Mouse (Mus musculus) stomach, postnatal 0 days (tissue): ENCODE measurements around the gene Ptk6. TPM values are rescaled to one million over a fixed set of nuclear protein-coding genes. Genes with fewer than 3 reads are reported as not detected.

ENCODE experiments used
- ATAC-seq: fragments of 200-750 bp; cut with Nextera tagmentation; 2 replicates; pipeline ENCODE4 v1.8.0; 2017; ENCODE audit not compliant: low FRiP score, low TSS enrichment
- DNase-seq: peaks from one replicate; pipeline ENCODE4 v3.0.0-alpha.2; 2016; ENCODE audit warnings: low spot score
- H3K27ac ChIP-seq: fragments of 300-500 bp; sonication (generic); replicated peaks from 2 replicates; pipeline ENCODE4 v1.5.1; 2014; ENCODE audit warnings: mild to moderate bottlenecking, control low read depth
- H3K27me3 ChIP-seq: fragments of 300-500 bp; sonication (generic); 2 replicates; pipeline ENCODE4 v1.6.1; 2014; ENCODE audit warnings: low read length; ENCODE audit not compliant: control insufficient read depth, insufficient read depth
- H3K36me3 ChIP-seq: fragments of 300-500 bp; sonication (generic); 2 replicates; pipeline ENCODE4 v1.6.1; 2014; ENCODE audit warnings: low read length, mixed read lengths; ENCODE audit not compliant: control insufficient read depth, insufficient read depth
- H3K4me1 ChIP-seq: fragments of 300-500 bp; sonication (generic); replicated peaks from 2 replicates; pipeline ENCODE4 v1.6.1; 2014; ENCODE audit warnings: antibody characterized with exemption; ENCODE audit not compliant: control insufficient read depth, insufficient read depth
- H3K4me2 ChIP-seq: fragments of 300-500 bp; sonication (generic); replicated peaks from 2 replicates; pipeline ENCODE4 v1.6.1; 2014; ENCODE audit warnings: low read depth, mild to moderate bottlenecking, control low read depth, moderate library complexity
- H3K4me3 ChIP-seq: fragments of 300-500 bp; sonication (generic); 2 replicates; pipeline ENCODE4 v1.5.1; 2014; ENCODE audit warnings: low read depth, low read length, control low read depth
- H3K9ac ChIP-seq: fragments of 300-500 bp; sonication (generic); 2 replicates; pipeline ENCODE4 v1.6.1; 2014; ENCODE audit warnings: mild to moderate bottlenecking, low read length, control low read depth, mixed read lengths
- H3K9me3 ChIP-seq: fragments of 300-500 bp; sonication (generic); 2 replicates; pipeline ENCODE4 v1.6.1; 2016; ENCODE audit warnings: low read length; ENCODE audit not compliant: control insufficient read depth
- CTCF ChIP-seq: IDR thresholded peaks from 2 replicates; pipeline ENCODE4 v1.5.1; 2016; ENCODE audit warnings: antibody characterized with exemption, low read depth, mild to moderate bottlenecking, moderate library complexity
- EP300 ChIP-seq: optimal IDR thresholded peaks from 2 replicates; pipeline ENCODE3; 2016; ENCODE audit warnings: antibody characterized with exemption
- WGBS: fragments of 180-500 bp; shearing (Covaris S2); extraction: QIAGEN DNeasy Blood & Tissue Kit; methylation state at CpG from one replicate; pipeline ENCODE4 v1.1.7; 2014; 5-methylcytosine and 5-hydroxymethylcytosine counted together
- polyA plus RNA-seq: library from polyadenylated mRNA; unstranded; fragments of >200 nt; fragmentation: Nextera tagmentation; extraction: Ambion mirVana; gene quantifications from 2 replicates; pipeline ENCODE4 v1.2.1, GENCODE M21; 2015

The Ptk6 gene
- polyA plus RNA-seq, 1 experiment from 2014 or later = 5.9 TPM

GRCm38 (mm10) chr2:181227122-181227521, 24.5 kb upstream of the Ptk6 start:
- H3K27ac ChIP-seq = no peak overlapping the region
- WGBS = 71% methylated on average over 3 of the region's 3 CpGs
- no peak overlapping the region for H3K4me3 ChIP-seq
- no peaks in the 10 kb centered on the region for H3K27me3 ChIP-seq
- no peak overlapping the region for H3K4me2 ChIP-seq
- ATAC-seq (no peak), DNase-seq (no peak)
- H3K9me3 ChIP-seq = no peaks in the 10 kb centered on the region
- H3K36me3 ChIP-seq = peaks cover 3% of the 10 kb centered on the region; the same call in 1 of the 2 replicates
- H3K4me1 ChIP-seq = no peaks in the 10 kb centered on the region
- no peak overlapping the region for H3K9ac ChIP-seq
- no peak for TF ChIP-seq CTCF
- no peak for TF ChIP-seq EP300

GRCm38 (mm10) chr2:181224994-181225393, 22.4 kb upstream of the Ptk6 start:
- no peak overlapping the region for H3K4me3 ChIP-seq
- H3K27me3 ChIP-seq = no peaks in the 10 kb centered on the region
- no peaks in the 10 kb centered on the region; the same call in 1 of the 2 replicates for H3K4me1 ChIP-seq
- DNase-seq (no peak), ATAC-seq (no peak)
- H3K9me3 ChIP-seq = no peaks in the 10 kb centered on the region
- no peak overlapping the region for H3K27ac ChIP-seq
- 68% methylated on average over 2 of the region's 2 CpGs for WGBS
- no peak overlapping the region for H3K9ac ChIP-seq
- no peaks in the 10 kb centered on the region for H3K36me3 ChIP-seq
- TF ChIP-seq EP300 (no peak), CTCF (no peak)
- H3K4me2 ChIP-seq = no peak overlapping the region

- ATAC-seq (no peak; the same call in 1 of the 2 replicates), DNase-seq (no peak)
- peaks cover 5% of the 10 kb centered on the region for H3K4me1 ChIP-seq
- no peaks in the 10 kb centered on the region for H3K9me3 ChIP-seq
- no peak for TF ChIP-seq EP300
- peak overlapping the region; percentile 27; the same call in 1 of the 2 replicates for H3K4me3 ChIP-seq
- no peak overlapping the region for H3K27ac ChIP-seq
- WGBS = 29% methylated on average over 2 of the region's 2 CpGs
- H3K27me3 ChIP-seq = no peaks in the 10 kb centered on the region
- H3K4me2 ChIP-seq = peak overlapping the region; percentile 58
- no peak overlapping the region for H3K9ac ChIP-seq
- no peaks in the 10 kb centered on the region for H3K36me3 ChIP-seq
Observed at GRCm38 (mm10) chr2:181220361-181220760, 17.8 kb upstream of the Ptk6 start.

- H3K4me2 ChIP-seq = peak within 1 kb of the TSS; percentile 58
- no peaks in the 10 kb centered on the region for H3K27me3 ChIP-seq
- H3K9ac ChIP-seq = peak within 1 kb of the TSS; percentile 43; the same call in 1 of the 2 replicates
- TF ChIP-seq CTCF (peak; percentile 62), EP300 (no peak)
- H3K9me3 ChIP-seq = no peaks in the 10 kb centered on the region
- DNase-seq (peak; percentile 81), ATAC-seq (peak; percentile 89)
- no peaks in the 10 kb centered on the region for H3K36me3 ChIP-seq
- WGBS = 2% methylated on average over 25 of the region's 25 CpGs
- peak within 1 kb of the TSS; percentile 30; the same call in 1 of the 2 replicates for H3K27ac ChIP-seq
- H3K4me1 ChIP-seq = peaks cover 5% of the 10 kb centered on the region
- peak within 1 kb of the TSS; percentile 27 for H3K4me3 ChIP-seq
Observed at GRCm38 (mm10) chr2:181219538-181220216, 17.1 kb upstream of the Ptk6 start, which contains the start of gene Fndc11. TSS of gene Fndc11 (plus strand) at chr2:181220013.

GRCm38 (mm10) chr2:181218881-181219485, 16.4 kb upstream of the Ptk6 start:
- ATAC-seq (no peak), DNase-seq (no peak)
- no peak overlapping the region for H3K27ac ChIP-seq
- 59% methylated on average over 5 of the region's 5 CpGs for WGBS
- H3K36me3 ChIP-seq = no peaks in the 10 kb centered on the region
- no peak overlapping the region for H3K4me2 ChIP-seq
- no peaks in the 10 kb centered on the region for H3K9me3 ChIP-seq
- TF ChIP-seq CTCF = no peak
- TF ChIP-seq EP300 = no peak
- no peak overlapping the region for H3K9ac ChIP-seq
- H3K4me3 ChIP-seq = no peak overlapping the region
- H3K27me3 ChIP-seq = no peaks in the 10 kb centered on the region
- H3K4me1 ChIP-seq = peaks cover 5% of the 10 kb centered on the region

- no peak overlapping the region for H3K4me2 ChIP-seq
- no peak overlapping the region for H3K27ac ChIP-seq
- ATAC-seq (no peak), DNase-seq (no peak)
- H3K9me3 ChIP-seq = no peaks in the 10 kb centered on the region
- TF ChIP-seq CTCF (no peak), EP300 (no peak)
- no peak overlapping the region for H3K4me3 ChIP-seq
- WGBS = 80% methylated on average over 6 of the region's 6 CpGs
- no peaks in the 10 kb centered on the region for H3K36me3 ChIP-seq
- H3K27me3 ChIP-seq = no peaks in the 10 kb centered on the region
- H3K9ac ChIP-seq = no peak overlapping the region
- peaks cover 5% of the 10 kb centered on the region for H3K4me1 ChIP-seq
Observed at GRCm38 (mm10) chr2:181216037-181216436, 13.4 kb upstream of the Ptk6 start.
